Mouse (Mus musculus) right cerebral cortex, postnatal 25 days (tissue): ENCODE data around the gene Cfap73.
A peak's percentile ranks its signal among the peaks of the same experiment; 100 is the strongest.

Source experiments
- DNase-seq: peaks from one replicate; pipeline ENCODE4 v3.0.0; 2022

Gene Cfap73

GRCm38 (mm10) chr5:120647361-120647760 is 13.3 kb upstream of the Cfap73 start:
- no peak for DNase-seq

- no peak for DNase-seq
Observed at GRCm38 (mm10) chr5:120645851-120646250, 11.8 kb upstream of the Cfap73 start.

- DNase-seq = no peak
Observed at GRCm38 (mm10) chr5:120644227-120644626, 10.2 kb upstream of the Cfap73 start.

- no peak for DNase-seq
Observed at GRCm38 (mm10) chr5:120643365-120644085, 9.5 kb upstream of the Cfap73 start.

GRCm38 (mm10) chr5:120640094-120640493 is 6.1 kb upstream of the Cfap73 start:
- DNase-seq = no peak

- DNase-seq = no peak
Observed at GRCm38 (mm10) chr5:120635633-120636032, 1.6 kb upstream of the Cfap73 start.

- no peak for DNase-seq
Observed at GRCm38 (mm10) chr5:120634860-120635259, 825 bp upstream of the Cfap73 start.

GRCm38 (mm10) chr5:120631892-120632291 is 2.1 kb downstream of the Cfap73 start:
- no peak for DNase-seq

GRCm38 (mm10) chr5:120631128-120631527 is 2.9 kb downstream of the Cfap73 start:
- DNase-seq = no peak

- DNase-seq = no peak
Observed at GRCm38 (mm10) chr5:120628624-120629023, 5.4 kb downstream of the Cfap73 start.

GRCm38 (mm10) chr5:120627515-120628300 is 6.3 kb downstream of the Cfap73 start:
- DNase-seq = no peak

- no peak for DNase-seq
Observed at GRCm38 (mm10) chr5:120626399-120626798, 7.6 kb downstream of the Cfap73 start.

- DNase-seq = no peak
Observed at GRCm38 (mm10) chr5:120624427-120624826, 9.6 kb downstream of the Cfap73 start.

GRCm38 (mm10) chr5:120622198-120622851 is 11.7 kb downstream of the Cfap73 start:
- no peak for DNase-seq

GRCm38 (mm10) chr5:120621846-120622197 is 12.2 kb downstream of the Cfap73 start:
- no peak for DNase-seq

GRCm38 (mm10) chr5:120621078-120621765 is 12.8 kb downstream of the Cfap73 start:
- no peak for DNase-seq

GRCm38 (mm10) chr5:120620375-120621077 is 13.5 kb downstream of the Cfap73 start:
- DNase-seq = peak; percentile 86

- DNase-seq = no peak
Observed at GRCm38 (mm10) chr5:120619201-120619600, 14.8 kb downstream of the Cfap73 start.

- no peak for DNase-seq
Observed at GRCm38 (mm10) chr5:120618778-120619177, 15.3 kb downstream of the Cfap73 start.

- DNase-seq = no peak
Observed at GRCm38 (mm10) chr5:120615903-120616302, 18.1 kb downstream of the Cfap73 start.

GRCm38 (mm10) chr5:120612822-120613604 is 21.0 kb downstream of the Cfap73 start:
- DNase-seq = peak; percentile 100

- DNase-seq = peak; percentile 98
Observed at GRCm38 (mm10) chr5:120612442-120612821, 21.6 kb downstream of the Cfap73 start, which contains the start of the genes Rita1 and Ddx54. Rita1 (minus strand) TSS chr5:120612589. Ddx54 (plus strand) TSS chr5:120612739.
